Mouse (Mus musculus) hindlimb bud, embryonic 11.5 days (tissue): ENCODE data around the gene Atg13.
"Not testable (repeated sequence)": the region's sequence is repeated elsewhere in the genome, so short reads cannot be mapped to it uniquely, and the experiment has no call there.

Source experiments
- DNase-seq: peaks from one replicate; pipeline ENCODE4 v3.0.0-alpha.2; 2012; ENCODE audit warnings: low read depth, low spot score; ENCODE audit errors: extremely low spot score

Atg13 gene

DNA sequence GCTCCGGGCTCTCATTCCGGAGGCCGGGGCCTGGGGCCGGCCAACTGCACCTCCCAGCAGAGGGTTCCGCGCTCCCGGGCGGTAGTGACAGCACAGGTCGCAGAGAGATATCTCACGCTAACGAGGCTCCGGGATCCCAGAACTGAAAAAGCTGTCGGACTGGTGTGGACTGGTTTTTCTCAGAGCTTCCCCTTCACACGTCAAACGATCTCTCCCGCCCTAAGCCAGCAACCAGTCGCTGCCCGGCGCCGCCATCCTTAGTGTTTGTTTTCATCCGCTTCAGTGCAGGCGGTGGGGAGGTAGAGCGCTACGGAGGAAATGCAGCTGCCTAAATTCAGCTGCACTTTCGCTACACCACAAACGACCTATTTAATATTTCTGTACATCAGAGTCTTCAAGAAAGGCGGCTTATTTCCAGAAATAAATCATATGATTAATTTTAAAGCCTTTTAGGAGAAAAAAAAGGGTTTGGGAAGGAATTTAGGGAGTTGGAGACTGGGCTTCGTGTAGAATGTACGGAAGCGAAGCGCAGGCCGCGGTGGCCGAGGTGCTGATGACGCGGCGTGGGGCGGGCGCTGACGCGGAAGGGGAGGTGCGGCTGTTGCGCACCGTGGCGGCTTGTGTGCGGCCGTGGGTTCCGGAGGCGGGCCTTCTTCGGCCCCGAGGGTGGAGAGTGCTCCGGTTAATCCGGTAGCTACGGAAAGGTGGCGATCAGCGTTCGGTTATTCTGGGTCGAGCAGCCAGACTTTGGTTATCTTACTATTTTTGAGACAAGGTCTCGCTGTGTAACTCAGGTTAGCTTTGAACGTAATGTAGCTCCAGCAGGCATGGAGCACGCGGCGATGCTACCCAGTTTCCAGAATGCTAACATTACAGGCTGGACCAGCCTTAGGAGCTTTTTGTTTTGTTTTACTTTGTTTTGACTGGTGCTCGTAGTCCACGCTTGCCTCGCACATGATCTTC, at the start of gene Atg13, which contains the start of gene Harbi1:
TSS of gene Atg13 (minus strand) at position 305 of the 963 bp plus-strand sequence.
TSS of gene Harbi1 (plus strand) at position 581 of the 963 bp plus-strand sequence.
- peak; percentile 96 for DNase-seq

DNA sequence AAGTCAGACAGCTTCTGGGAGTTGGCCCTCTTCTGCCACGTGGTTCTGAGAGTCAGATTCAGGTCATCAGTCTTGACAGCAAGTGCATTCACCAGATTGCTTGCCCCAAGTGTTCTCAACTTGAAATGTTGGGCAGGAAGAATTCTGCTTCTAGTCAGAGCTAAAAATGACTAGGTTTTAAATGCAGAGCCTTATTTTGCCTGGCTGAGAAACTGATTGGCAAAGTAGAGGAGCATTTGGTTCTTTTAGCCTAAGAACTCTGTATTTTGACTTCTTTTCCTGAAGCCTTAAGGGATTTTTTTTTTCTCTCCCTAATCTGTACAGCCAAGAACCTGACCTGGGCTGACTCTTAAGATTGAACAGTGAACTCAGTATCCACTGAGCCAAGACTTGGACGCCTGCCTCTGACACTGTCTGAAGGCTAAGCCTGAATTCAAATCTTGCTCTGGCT, 39.5 kb upstream of the Atg13 start:
- DNase-seq = no peak

DNA sequence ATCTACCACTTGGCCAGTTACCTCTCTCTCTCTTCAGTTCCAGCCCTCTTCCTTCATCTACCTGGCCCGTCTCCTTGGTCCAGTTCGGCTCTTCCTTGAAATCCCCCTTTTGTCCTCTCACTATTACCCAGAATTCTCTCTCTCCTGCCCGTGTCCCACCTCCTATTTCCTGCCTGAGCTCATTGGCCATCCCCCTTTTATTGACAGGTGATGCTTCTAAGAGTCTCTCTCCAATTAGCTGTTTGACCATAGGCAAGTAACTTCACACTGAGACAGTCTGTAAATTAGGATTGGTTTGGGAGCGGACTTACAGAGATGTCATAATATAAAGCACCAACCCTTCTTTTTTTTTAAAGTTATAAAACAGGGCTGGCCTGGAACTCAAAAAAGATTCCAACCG, 34.3 kb upstream of the Atg13 start:
- DNase-seq = no peak

DNA sequence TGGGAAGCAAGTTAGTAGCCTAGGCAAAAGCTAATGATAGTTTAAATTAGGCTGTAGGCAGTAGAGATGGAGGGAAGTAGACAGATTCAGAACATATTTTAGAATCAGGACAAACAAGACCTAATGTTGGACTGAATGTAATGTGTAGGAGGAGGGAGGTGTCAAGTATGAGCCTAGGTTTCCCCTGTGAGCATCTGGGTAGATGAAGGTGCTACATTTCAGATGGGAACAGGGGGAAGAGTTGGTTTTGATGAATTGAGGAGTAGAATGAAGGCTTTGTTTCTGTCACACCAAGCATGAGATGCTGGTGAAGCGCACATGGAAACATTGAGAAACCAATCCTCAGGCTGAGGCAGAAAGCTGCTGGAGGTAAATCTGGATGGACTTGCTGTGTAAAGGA, 29.2 kb upstream of the Atg13 start:
- no peak for DNase-seq

DNA sequence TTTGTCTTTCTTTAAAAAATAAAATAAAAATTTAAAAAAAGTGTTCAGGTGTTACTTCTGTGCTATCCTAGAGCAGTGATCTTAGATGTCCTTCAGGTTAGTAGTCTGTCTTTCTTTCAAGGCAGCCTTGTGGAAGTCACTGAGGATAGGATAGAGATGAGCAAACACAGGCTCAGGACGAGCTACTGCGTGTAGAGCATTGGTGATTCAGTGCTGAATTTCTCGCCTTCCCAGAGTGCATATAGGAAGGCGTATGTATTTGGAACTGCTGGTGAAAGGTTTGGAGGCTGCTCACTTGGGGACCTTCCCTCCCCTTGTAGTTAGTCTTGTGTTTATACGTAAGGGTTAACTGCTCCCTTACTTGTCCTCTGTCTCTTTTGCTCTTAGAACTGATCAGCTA, 24.8 kb upstream of the Atg13 start:
- DNase-seq = no peak

DNA sequence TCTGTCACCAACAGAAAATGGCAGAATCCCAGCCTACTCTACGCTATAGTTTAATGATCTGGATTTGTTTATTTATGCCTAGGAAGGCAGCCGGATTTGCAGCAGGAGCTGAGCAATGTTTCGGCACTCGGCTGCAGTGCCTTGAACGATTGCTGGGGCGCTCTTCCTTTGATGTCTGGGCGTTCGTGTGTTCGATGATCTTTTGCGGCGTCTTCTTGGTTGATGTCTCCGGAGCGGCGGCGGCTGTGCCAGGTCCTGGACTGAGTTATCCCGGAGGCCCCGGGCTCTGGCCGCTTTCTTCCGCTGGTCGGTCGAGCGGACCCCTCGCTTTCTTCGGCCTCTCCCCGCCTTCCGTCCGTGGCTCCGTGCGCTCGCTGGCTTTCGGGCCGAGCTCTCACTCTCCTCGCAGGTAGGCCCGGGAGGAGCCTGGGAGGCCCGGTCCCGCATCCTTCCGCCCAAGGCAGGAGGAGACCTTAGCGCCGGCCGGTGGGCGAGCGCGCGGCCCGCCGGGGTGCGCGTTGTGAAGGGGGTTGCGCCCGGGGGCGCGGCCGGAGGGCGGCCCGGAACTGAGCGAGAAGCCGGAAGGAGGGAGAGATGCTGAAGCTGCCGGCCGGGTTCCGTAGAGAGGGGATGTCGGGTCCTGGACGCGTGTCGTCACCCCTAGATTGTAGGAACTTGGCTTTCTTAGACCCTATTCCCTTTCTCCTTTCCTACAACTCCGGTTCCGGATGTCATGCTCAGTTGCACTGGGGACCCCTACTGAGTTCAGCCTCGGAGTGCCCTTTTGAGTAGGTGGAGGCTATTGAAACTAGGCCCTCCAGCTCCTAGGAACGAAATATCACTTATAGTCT, 19.8 kb upstream of the Atg13 start, which contains the start of gene Ambra1:
TSS of gene Ambra1 (plus strand) at position 164 of the 851 bp plus-strand sequence.
- DNase-seq = peak; percentile 86

DNA sequence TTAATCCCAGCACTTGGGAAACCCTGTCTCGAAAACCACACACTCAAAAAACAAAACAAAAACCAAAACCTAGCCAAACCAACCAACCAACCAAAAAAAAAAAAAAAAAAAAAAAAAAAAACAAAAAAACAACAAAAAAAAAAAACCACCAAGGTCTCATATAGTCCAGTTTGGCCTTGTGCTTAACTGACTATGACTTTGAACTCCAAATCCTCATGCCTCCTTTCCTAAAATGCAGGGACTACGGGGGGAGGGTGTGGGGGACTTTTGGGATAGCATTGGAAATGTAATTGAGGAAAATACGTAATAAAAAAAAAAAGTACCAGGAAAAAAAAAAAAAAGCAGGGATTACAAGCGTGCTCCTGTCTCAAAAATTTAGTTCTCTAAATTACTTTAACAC, 19.2 kb upstream of the Atg13 start:
- DNase-seq = no peak

DNA sequence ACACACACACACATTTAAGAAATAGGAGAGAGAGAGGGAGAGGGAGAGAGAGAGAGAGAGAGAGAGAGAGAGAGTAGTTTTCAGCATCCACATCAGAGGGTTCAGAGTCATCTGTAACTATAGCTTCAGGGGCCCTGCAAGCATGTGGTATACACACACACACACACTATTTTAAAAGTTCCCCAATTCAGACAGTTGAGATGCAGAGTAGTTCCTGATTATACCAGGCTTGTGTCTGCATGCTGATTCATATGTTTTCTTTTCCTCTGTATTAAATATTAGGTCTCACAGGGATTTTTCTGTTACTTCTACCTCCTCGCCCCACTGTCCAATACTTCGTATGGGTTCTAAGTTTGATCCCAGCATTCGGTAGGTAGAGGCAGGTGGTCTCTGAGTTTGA, 16.6 kb upstream of the Atg13 start:
- DNase-seq = no peak

DNA sequence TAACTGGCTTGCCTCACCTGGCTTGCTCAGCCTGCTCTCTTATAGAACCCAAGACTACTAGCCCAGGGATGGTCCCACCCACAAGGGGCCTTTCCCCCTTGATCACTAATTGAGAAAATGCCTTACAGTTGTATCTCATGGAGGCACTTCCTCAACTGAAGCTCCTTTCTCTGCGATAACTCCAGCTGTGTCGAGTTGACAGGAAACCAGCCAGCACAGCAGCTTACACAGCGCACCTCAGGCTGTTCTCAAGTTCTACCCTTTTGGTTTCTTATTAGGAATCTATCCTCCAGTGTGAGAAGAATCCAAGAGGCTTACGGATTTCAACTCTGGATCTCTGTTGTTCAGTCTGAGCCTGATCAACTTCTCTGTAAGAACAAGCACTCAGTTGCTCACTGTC, 15.1 kb upstream of the Atg13 start:
- not testable (repeated sequence) for DNase-seq

DNA sequence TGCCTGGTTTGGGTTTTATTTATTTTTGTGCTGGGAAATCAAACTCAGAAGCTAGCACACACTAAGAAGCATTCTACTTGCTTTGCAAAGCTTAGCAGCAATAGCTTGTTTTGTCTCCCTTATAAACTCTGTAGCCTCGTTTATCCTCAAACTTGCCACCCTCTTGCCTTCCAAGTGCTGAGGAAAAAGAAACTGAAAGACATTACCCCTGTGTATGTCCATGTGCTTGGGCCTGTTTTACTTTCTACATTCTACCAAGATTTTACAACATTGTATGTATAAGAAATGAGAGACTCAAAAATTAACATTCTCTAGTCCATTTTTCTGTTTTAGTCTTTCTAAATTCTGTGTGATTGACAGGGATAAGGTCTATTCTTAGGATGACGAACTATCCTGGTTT, 14.3 kb upstream of the Atg13 start:
- DNase-seq = no peak

DNA sequence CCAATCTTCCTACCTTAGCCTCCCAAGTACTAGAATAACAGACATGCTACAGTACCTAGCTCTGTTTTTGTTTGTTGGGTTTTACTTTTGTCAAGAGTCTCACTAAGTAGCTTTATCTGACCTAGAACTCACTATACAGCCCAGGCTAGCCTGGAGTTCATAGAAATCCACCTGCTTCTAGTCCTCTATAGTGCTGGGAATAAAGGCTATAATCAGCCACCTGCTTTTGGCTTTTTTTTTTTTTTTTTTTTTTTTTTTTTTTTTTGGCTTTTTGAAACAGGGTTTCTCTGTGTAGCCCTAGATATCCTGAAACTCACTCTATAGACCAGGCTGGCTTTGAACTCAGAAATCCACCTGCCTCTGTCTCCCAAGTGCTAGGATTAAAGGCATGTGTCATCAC, 13.6 kb upstream of the Atg13 start:
- no peak for DNase-seq

DNA sequence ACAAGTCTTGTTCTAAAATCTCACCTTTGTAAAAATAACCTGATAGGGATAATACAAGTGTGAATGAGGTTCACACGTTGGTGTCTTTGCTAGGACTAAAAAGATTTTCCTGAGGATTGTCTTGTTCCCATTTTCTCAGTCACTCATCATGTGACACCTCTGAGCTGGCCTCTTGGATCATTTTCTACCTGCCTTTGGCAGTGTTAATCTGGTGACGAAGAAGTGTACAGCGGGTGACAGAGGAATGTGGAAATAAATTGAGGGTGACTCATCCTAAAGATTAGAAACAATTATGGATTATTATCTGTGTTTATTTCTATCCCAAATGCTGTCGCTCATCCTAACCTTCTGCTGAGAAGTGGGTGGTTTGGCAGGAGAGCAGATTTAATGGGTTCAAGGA, 13.0 kb upstream of the Atg13 start:
- DNase-seq = no peak

DNA sequence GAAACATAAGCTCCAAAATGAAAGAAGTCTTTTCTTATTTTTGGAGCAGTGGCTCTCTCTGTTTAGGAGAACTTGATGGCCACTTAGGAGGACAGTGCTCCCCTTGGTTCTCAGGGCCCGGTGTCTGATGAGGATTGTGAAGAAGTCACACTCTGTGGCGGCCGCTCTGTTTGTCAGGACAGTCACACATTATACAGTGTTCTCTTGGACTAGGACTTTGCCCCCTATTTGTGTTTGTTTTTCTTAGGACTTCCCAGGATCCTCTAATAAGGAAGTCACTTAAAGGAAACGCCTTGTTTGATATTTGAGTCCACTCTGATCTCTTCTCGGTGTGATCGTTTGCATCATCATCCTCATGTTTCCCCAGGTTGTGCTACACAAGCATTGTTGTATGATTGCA, 7.9 kb upstream of the Atg13 start:
- DNase-seq = no peak

DNA sequence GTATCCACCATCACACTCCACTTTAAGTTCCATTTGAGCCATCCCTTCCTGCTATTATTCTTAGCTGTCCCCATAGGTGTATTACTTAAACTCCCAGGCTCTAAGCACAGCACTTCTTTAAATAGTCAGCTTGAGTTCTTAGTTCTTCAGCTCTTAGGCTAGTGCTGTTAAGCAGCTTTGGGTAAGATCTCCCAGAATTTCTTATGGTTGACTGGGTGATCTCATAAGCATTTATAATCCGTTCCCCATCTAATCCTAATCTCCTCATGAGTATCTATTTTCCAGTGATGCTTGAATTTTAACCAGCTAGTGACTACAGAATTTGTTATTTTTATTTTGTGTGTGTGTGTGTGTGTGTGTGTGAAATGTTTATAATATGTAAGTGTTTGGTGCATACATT, 4.5 kb upstream of the Atg13 start:
- DNase-seq = no peak

DNA sequence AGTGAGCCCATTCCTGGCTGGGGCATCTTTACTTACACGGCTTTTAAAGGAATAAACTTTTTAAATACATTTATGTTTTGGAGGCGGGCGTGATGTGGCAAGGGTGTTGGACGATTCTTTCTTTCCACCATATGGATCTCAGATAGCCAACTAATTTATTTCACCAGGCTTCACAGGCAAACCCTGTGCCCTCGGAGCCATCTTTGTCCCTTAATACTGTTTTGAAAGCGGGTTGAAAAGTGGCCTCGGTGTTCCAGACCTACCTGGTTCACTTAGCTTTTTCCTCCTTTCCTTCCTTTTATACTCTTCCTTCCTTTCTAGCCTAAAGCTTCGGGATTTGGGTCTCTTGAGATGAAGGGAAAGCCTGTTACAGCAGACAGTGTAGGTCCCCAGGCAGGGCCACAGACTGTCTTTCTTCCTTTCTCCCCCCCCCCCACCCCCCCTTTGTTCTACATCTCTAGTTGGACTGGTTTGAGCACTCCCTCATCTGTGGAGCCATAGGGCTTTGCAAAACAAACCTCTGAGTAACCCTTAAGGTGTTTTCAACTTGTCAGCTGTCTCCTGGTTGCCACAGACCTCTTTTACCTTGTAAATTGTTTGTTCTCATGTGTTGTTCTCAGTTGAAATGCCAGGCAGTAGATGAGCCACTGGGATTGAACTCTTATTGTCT, 1.0 kb upstream of the Atg13 start:
- no peak for DNase-seq

DNA sequence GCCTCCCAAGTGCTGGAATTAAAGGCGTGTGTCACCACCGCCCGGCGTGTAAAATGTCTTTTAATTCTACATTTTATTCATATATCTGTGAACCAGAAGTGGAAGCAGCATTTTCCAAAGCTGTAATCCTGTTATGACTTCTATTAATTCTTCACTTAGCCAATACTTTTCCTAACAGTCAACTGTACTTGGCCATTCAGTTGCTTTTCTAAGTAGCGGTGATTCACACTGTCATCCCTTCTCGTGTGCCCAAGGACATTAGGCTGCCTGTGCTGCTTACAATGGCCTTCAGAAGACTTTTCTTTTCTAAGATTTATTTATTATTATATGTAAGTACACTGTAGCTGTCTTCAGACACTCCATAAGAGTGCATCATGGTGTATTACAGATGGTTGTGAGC, 2.0 kb downstream of the Atg13 start:
- no peak for DNase-seq

DNA sequence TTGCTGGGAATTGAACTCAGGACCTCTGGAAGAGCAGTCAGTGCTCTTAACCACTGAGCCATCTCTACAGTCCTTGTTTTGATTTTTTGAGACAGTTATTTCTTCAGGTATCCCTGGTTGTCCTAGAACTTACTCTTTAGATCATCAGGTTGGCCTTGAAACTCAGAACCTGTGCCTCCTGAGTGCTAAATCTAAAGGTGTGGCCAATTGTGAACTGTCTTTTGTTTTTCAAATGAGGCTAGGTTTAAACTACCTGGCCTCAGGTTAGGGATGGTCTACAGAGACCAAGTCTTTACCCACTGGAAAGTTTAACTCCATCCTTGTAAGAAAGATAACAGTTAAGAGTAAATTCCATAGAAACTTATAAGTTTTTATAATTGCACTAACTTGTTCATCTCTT, 3.9 kb downstream of the Atg13 start:
- no peak for DNase-seq

DNA sequence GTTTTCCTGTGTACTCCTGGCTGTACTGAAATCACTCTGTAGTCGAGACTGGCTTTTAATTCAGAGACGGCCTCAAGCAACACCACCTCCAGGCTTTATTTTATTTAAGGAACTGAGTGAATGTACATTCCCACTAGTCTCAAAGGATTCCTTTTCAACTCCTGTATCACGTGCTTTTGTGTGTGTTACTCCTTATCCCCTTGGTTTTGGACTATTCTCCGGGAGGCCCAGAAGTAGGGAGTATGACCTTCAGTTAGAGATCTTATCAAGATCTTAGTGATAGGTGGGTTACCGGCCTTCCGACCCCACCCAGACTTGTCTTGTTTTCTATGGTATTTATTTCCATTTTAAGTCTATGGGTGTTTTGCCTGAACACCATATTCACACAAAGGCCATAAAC, 4.6 kb downstream of the Atg13 start:
- DNase-seq = no peak

DNA sequence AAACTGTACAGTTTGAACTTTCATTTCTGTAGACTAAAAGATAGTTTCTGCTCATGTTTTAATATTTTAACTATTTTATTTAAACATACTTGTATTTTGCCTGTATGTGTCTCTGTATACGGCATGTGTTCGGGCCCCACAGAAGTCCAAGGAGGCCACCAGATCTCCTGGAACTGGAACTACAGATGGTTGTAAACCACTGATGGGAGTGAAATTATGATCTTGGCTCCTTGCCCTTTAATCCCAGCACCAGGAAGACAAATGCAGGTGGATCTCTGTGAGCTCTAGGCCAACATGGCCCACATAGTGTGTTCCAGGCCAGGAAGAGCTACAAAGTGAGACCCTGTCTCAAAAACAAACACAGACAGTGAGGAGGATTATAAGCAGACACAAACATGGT, 9.0 kb downstream of the Atg13 start:
- no peak for DNase-seq

DNA sequence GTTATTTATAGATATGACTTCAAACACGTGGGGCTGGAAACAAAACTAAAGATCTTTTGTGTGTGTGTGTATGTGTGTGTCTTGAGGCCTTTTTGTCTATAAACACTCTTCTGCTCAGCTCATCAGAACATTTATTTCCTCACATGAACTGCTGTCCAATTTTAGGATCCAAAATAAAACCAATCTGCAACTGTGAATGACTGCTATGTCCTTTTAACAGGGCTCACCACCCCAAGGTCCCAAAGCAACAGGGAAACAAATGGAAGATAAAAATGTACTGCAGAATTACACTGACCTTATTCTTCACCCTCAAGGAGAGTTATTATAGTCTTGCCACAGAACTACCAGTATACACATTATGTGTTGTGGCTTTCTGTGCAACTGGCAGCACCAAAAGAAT, 11.2 kb downstream of the Atg13 start:
- DNase-seq = no peak

DNA sequence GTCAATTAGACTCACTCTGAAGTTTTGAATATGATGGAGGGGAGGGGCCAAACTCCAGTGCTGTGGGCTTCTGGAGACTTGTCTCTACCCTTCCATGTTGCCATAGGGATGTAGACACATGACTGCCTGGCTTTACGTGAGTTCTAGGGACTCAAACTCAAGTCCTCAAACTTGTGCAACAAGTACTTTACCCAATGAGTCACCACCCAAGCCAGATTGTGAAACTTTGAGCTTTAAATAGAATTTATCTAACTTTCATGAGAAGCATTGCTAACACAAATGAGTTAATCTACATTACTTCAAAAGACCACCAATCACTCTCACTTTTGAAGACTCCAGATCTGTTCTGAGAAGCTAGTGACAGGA, 14.2 kb downstream of the Atg13 start:
- no peak for DNase-seq
